Comparison of ENCODE assay signal across 1 mouse cellular context in genomic region chr8:95080381-95081341, GRCm38 (mm10).
TF ChIP-seq lines count a peak whose summit lies in the region.

TSS of gene Katnb1 (plus strand) at chr8:95081186.

TF ChIP-seq in MEL, 35 proteins besides CTCF, POLR2A, EP300 and RAD21 (continued from another document):
- TF ChIP-seq ZNF384 (IDR thresholded peaks at IDR 0.05; ENCODE audit: low read depth, low read length), result no peak
